Mouse (Mus musculus) lung, postnatal 25 days (tissue): ENCODE measurements around the gene Ncoa6.
"Not testable (repeated sequence)": the region's sequence is repeated elsewhere in the genome, so short reads cannot be mapped to it uniquely, and the experiment has no call there.

Experiments used
- DNase-seq: peaks from one replicate; pipeline ENCODE4 v3.0.0; 2022; ENCODE audit warnings: low spot score

Gene Ncoa6

DNA sequence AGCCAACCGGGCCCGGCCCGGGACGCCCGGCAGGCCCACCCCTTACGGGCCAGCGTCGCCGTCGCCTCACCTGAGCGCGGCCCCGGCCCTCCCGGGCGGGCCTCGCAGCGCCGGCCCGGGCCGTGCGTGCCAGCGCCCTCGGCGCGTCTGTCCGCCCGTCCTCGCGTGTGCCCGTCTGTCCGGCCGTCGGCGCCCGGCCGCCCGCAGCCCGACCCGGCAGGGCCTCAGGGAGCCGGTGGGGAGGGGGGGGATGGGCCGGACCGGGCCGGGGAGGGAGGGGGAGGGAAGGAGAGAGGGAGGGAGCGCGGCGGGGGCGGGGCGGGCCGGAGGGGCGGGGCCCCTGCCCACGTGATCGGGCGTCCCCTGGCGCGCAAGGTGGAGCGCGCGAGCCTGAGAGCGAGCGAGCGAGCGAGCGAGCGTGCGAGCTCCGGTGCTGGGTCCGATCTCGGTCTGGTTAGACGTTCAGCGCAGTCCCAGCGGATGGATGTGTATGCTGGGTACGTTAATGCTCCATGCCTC, at the start of gene Ncoa6:
Ncoa6 (minus strand) TSS at position 325 of the 519 bp plus-strand sequence.
- peak; percentile 38 for DNase-seq

DNA sequence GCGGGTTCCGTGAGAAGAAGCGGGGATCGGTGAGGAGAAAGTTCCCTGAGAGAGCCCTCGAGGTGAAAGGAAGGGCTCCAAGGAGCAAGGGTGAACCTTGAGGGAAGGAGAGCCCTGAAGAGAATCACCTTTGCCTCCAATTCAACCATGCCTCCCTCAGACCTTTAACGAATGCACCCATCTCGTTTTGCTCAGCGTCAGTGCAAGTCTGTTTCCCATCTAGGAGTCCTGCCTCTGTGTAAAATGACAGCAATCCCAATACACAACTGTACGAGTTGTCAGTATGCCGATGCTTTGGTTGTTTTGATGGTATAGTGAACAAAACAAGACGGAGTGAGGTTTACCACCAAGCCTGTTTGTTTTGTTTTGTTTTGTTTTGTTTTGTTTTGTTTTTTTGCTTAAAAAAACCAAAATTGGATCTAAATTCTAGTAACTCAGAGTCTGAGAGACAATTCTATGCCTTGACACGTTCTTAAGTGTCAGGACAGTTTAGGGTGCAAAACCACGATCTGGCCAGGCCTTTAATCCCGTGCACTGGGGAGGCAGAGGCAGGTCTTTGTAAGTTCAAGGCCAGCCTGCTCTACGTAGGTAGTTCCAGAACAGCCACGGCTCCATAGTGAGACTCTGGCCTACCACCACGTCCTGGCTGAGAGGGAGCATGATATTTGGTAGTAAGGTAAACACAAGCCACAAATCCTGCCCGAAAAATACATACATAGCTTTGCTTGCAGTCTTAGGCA, 45.0 kb upstream of the Ncoa6 start:
- no peak for DNase-seq

DNA sequence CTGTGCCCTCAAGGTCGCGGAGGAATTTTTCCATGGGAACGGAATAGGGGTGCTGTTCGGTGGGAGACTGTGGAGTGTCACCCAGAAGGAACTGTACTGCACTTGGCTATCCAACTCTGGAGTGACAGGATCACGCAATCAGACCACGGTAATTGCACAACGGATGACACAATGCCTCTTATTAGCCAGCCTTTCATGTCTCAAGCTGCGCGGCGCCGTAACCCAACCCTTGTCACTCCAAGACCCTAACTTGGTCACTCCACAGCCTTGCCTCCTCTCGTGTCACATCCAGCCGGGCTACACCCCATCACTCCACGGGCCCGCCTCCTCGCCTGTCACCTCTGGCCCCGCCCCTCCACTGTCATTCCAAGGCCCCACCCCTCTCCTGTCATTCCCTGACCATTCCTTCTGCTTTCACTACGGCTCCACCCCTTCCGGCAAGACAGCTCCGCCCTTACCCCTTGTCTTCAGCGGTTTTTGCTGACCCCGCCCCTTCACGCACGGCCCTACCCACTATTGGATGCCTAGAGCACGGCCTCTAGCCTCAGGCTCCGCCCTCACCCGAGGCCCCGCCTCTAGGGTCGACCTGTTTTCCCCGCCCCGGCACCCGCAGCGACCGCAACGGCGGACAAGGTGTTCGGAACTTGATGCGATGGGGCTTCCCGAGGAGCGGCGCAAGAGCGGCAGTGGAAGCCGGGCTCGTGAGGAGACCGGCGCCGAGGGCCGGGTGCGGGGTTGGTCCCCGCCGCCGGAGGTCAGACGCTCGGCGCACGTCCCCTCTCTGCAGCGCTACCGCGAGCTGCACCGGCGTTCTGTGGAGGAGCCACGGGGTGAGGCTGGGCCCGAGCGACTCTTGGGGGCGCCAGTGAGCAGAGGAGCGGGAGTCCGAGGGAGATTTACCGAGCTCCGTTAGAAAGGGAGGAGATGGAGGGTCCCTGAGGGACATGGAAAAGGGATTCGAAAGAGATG, 44.0 kb upstream of the Ncoa6 start, which contains the start of the genes Acss2 and Ggt7:
Acss2 (plus strand) TSS at position 494 of the 969 bp plus-strand sequence.
Ggt7 (minus strand) TSS at position 783 of the 969 bp plus-strand sequence.
- DNase-seq, result peak; percentile 99

DNA sequence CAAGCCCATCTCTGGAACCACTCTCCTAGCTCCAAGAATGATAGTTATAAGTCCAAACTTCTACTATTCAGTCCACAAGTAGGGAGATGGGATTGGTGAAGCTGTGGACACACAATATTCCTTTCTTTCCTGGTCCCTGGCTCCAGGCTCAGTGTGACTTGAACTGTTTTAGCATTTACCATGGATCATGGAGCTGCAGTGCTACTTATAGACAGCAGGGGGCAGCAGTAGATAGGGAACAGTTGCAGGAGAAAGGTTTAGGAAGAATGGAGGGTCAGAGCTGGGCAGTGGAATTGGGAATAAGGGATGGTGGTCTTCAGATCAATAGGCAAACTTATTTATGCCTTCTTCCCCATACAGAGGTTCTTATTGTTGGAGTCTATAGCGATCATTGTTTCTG, 42.2 kb upstream of the Ncoa6 start:
- DNase-seq, result peak; percentile 74

DNA sequence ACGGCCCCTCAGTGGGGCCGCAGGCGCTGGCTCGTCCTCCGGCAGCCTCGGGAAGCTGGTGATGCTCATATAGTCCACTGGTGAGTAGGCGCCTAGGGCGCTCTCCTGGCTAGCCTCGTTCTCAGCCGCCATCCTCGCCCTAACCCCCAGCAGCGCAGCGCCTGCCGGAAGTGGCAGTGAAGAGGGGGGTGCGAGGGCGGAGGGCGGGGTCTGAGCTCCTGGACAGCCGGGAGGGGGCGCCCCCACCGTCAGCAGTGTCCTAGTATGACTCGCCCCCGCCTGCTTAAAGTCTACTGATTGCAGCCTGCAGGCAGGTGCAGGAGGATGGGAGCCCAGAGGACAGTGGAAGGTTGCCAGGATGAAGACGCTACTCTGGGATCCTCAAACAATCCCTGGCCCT, 41.0 kb upstream of the Ncoa6 start:
- peak; percentile 68 for DNase-seq

DNA sequence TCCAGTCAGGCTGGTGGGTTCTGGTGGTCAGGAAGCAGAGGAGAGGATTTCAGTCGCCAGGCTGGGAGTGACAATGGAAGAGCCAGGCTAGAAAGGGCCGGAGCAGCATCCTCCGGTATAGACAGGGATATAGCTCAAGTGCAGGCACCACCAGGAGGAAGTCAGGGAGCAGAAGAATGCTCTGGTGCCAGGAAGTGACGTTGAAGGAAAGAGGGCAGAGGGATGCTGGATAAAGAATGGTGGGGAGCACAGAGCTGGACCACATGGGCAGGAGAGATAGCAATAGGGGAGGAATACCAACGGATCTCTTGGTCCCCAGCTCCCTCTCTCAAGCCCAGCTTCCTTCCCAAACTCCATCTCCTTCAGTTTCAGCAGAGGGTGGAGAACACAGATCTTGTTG, 39.8 kb upstream of the Ncoa6 start:
- DNase-seq, result no peak

DNA sequence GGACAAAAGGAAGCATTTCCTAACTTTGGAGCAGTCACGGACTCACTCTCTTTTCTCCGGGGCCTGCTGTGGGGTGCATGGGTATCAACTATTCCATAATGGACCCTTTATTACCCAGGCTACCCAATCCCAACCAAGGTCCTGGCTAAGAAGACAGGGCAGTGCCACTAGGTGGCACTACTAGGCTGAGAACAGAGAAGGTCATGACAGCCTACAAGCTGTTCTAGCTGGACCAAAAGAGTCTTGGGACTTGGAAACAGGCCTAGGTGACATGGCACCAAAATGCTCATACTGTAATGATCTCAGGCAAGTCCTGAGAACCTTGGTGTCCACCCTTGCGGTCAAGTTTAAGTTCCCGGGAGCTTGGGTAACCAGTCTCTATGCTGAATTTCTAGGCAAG, 38.8 kb upstream of the Ncoa6 start:
- peak; percentile 66 for DNase-seq

DNA sequence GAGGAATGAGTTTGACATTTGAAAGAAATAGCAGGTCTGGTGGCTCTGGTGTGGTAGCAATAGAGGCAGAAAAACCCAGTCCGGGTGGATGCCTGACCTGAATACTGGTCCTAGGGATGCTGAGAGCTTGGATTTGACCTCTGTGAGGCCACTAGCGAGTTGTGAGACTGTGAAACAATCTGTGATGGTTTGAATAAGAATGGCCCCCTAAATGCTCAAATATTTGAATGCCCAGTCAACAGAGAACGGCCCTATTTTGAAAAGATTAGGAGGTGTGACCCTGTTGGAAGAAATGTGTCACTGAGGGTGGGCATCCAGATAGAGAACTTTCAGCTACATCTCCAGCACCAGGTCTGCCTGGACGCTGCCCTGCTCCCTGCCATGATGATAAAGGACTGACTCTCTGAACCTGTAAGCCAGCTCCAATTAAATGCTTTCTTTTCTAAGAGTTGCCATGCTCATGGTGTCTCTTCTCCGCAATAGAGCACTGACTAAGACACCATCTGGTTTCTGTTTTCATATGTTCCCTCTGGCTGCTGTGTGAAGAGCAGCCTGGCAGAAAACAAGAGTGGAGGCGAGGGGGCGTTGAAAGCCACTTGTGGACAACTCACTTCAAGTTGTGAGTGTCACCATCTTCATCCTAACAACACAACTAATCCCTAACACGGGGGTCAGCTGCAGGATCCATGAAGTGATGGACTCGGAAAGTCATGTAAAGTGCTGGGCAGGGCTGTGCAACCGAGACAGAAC, 34.2 kb upstream of the Ncoa6 start:
- no peak for DNase-seq

DNA sequence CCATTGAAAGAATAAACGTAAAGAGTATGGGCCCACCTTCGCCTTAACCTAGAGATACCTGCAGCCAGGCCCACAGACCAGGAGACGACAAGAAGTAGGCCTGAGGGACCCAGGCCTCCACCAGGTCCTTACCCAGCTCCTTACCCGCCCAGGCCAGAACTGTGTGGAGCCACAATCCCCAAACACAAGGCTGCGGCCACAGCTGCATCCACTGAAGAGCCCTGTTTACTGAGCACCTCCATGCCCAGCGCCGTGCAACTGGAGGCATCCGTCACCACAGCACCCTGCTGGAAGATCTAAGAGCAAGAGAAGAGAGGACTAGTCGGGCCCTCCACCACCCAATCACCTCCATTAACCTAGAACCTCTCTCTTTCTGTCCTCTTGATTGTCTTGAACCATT, 32.1 kb upstream of the Ncoa6 start:
- DNase-seq, result no peak

DNA sequence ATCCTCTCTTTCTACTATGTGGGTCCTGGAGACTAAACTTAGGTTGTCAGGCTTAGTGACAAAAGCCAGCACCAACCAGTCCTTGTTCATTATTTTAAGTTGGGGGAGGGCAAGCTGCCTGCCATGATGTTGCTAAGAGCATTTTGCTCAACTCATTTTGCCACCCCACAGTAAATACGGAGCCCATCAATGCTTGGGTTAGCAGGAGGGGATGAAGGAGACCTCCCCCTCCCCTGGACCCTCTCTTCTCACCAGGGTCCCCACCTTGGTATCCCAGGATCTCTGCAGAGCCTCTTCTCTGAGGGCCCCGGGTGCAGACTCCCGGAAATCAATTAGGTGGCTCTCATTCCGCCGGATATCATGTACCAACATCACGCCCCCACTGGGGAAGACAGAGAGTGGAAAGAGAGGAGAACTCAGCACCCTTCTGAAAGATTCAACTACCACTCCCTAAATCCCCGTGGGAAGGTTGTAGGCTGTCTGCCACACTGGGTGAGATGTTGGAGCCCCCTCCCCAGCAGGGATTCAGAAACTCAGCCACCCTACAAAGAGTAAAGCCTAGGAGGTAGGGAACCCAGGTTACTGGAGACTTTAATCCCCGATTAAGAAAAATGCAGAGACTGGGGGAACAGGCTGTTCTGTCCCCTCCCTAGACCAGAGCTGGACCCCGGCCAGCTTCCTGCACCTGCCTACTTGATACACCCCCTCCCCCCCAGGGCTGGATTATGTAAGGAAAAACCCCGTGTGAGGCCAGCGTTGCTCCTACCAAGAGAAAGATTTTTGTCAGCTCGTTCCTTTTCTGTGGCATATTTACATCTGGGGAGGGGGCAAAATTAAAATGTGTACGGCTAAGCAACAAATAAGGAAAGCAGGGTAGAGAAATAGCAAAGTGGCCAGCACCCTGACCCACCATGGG, 31.0 kb upstream of the Ncoa6 start:
- peak; percentile 48 for DNase-seq

DNA sequence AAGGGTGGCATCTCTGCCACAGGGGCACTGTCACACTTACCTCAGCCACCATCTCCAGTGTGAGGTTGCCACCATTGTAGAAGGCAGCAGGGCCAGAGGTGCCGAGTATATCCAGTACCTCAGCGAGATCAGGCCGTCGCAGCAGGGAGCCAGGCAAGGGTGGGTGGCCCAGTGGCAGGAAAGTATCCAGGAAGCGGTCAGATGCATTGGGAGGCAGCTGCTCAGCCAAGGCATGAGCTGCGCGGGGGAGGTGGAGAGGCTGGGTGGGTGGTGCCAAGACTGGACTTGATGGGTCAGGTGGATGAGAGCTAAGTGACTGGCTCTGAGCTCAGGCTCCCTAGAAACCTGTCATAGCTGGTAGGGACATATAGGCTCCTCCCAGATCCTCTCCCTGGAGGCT, 28.9 kb upstream of the Ncoa6 start:
- DNase-seq, result no peak

DNA sequence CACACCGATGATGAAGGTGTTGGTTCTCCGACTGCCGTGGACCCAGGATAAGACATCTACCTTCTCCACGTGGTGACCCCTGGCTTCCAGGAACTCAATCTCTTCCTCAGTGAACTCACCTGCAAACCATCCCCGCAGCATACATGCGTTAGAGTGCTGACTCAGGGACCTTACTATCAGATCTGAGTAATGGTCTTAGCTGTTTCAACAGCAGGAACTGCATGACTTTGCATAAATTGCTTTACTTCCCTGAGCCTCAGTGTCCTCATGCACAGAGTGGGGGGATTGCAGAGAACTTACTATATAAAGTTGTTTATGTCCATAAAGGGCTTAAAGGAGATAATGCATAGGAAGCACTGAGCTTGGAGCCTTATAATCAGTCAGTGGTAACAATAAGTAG, 17.3 kb upstream of the Ncoa6 start:
- no peak for DNase-seq

DNA sequence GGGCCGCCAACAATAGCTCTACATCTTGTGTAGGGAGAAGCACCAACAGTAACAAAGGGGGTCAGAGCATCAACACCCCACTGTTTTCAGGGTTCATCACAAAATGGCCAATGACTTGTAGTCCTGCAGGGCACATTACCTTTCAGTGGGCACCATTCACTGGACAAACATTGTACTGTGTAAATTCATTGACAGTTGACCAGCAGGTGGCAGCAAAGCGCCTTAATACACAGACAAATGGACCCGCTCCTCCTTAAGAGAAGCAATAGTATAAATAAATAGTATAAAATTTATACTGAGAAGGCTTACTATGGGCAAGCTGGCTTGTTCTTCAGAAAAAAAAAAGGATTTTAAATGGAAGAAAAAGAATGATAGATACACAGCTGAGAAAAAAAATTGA, 8.3 kb upstream of the Ncoa6 start:
- DNase-seq, result peak; percentile 68

DNA sequence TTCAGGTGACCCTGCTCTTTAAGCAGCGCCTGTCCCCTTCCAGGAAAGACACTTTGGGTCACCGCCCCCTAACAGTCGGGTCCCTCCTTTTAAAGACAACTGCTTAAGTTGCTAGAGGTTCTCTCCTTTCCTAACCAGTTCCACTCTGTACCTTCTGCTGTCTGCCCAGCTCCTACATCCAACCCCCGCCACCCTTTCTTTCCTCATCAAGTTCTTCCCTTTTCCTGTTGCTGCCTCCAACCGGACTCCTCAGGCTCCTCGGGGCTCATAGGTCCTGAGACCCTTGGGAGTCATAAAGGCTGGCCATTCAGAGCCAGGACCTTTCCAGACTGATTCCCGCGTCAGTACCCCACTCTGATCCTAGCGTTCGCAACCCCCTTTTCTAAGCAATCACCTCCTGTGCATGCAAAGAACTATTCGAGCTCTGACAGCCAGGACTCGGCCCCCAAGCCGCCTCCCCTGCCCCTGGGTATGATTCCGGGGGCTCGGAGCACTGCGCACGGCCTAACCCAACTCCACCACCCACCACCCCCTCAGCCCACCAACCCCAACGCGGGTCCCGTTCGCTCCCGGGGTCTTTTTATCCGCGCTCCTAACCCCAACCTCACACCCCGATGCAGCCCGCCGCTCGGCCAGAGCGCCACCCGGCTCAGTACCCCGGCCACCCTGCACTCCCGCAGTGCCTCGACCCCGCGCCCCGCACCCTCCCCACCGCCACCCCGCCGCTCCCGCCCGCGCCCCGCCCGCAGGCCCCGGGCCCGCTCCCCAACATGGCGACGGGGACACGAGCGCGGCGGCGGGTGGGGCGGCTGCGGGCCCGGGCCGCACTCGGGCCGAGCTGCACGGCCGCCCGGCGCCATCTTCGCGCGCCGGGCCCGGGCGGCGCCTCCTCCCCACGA, 774 bp downstream of the Ncoa6 start:
- DNase-seq, result peak; percentile 51

DNA sequence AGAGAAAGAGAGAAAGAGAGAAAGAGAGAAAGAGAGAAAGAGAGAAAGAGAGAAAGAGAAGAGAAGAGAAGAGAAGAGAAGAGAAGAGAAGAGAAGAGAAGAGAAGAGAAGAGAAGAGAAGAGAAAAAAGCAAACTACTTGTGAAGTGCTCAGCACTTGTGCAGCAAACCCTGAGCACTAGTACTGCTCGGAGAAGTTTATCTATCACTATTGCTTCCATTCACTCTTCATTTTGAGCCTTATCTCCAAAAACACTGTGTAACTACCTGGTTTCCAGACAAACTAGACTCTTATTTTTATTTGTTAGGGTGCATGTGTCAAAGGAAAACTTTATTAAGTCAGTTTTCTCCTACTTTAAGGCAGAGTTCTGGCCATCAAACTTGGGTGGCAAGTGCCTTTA, 6.8 kb downstream of the Ncoa6 start:
- DNase-seq, result no peak

DNA sequence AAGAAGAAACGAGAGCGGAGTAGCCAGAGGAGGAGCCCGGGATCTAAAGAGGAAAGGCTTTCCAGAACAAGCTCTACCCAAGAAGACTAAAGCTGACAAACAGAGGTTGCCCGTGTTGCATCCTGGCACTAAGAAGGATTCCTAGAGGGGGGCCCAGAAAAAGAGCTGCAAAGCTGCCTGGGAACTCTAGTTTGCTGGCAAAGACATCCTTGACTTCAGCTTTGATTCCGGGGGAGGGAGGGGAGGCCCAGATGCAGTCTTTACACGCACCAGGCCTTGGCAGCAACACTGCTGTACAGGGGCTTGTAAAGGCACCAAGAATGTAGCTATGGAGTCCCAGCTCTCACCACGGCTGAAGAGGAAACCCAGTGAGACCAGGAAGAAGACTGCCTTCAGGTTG, 20.1 kb downstream of the Ncoa6 start:
- DNase-seq, result no peak

DNA sequence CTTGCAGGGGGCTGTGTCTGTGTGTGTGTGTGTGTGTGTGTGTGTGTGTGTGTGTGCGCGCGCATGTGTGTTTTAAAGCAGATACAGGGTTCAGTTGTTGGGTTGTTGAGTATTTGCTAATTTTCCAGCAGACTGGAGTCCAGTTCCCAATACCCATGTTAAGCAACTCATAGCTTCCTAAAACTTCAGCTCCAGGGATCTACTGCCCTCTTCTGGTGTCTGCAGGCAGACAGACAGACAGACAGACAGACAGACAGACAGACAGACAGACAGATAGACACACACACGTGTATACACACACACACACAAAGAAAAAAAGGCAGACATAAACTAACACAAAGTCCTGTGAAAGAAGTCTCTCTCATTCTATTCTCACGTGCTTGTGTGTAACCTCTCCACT, 22.4 kb downstream of the Ncoa6 start:
- no peak for DNase-seq

DNA sequence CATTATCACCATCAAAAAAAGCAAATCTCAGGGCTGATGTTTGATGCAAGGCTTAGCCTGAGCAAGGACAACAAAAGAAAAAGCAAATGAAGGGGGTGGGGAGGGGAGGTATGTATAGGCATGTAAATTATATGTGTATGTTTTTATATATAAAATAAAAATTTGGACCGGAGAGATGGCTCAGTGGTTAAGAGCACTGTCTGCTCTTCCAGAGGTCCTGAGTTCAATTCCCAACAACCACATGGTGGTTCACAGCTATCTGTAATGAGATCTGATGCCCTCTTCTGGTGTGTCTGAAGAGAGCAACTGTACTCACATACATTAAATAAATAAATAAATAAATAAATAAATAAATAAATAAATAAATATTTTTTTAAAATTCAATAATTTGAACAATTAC, 25.8 kb downstream of the Ncoa6 start:
- DNase-seq, result not testable (repeated sequence)

DNA sequence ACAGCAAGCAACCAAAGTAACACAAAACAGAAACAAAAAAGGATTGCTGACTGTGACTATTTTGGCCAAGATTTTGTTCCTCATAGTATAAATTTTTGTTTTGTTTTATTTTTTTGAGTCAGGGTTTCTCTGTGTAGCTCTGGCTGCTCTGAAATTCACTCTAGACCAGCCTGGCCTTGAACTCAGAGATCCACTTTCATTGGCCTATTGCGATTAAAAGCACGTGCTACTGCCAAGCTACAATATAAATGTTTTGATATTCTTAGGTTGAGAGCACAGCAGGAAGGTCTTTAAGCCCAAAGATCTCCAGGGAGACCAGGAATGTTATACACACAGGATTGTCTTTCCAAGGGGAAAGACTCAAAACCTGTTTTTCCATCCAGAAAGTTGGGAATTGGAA, 30.2 kb downstream of the Ncoa6 start:
- no peak for DNase-seq

DNA sequence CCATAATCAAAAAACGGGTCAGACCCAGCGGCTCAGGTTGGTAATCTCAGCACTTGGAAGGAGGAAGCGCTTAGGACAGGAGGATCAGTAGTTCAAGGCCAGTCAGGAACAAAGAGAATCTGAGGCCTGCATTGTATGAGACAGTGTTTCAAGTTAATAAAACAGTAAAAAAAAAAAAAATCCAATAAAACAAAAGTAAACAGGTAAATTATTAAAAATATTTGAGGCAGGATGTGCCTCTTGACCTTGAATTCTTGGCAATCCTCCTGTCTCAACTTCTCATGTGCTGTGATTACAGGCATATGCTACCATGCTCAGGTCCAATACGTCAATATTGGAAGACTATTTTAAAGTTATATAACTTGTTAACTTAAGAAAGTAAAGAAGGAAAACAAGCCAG, 30.8 kb downstream of the Ncoa6 start:
- DNase-seq, result no peak
